Mouse (Mus musculus) limb, embryonic 10.5 days (tissue): ENCODE measurements around the gene 1700013G24Rik. TPM values are rescaled to one million over a fixed set of nuclear protein-coding genes. Genes with fewer than 3 reads are reported as not detected.
"Not testable (repeated sequence)": the region's sequence is repeated elsewhere in the genome, so short reads cannot be mapped to it uniquely, and the experiment has no call there.

Experiments used
- DNase-seq: peaks from one replicate; pipeline ENCODE4 v3.0.0-alpha.2; 2017; ENCODE audit warnings: low spot score
- H3K27ac ChIP-seq: fragments of 300-500 bp; sonication (generic); 2 replicates; pipeline ENCODE4 v1.5.1; 2016; ENCODE audit warnings: mild to moderate bottlenecking
- H3K27me3 ChIP-seq: fragments of 300-500 bp; sonication (generic); 2 replicates; pipeline ENCODE4 v1.6.1; 2016; ENCODE audit warnings: low read depth, mild to moderate bottlenecking; ENCODE audit not compliant: poor library complexity, severe bottlenecking
- H3K36me3 ChIP-seq: fragments of 300-500 bp; sonication (generic); 2 replicates; pipeline ENCODE4 v1.6.1; 2016; ENCODE audit warnings: mild to moderate bottlenecking, moderate library complexity
- H3K4me1 ChIP-seq: fragments of 300-500 bp; sonication (generic); 2 replicates; pipeline ENCODE4 v1.6.1; 2016
- H3K4me3 ChIP-seq: fragments of 300-500 bp; sonication (generic); 2 replicates; pipeline ENCODE4 v1.5.1; 2016; ENCODE audit warnings: mild to moderate bottlenecking, moderate library complexity
- H3K9me3 ChIP-seq: fragments of 300-500 bp; sonication (generic); replicated peaks from 2 replicates; pipeline ENCODE4 v1.6.1; 2016; ENCODE audit warnings: mild to moderate bottlenecking
- WGBS: fragments of 180-500 bp; shearing (Covaris S2); methylation state at CpG from one replicate; pipeline ENCODE4 v1.1.7; 2016; 5-methylcytosine and 5-hydroxymethylcytosine counted together
- polyA plus RNA-seq: library from polyadenylated mRNA; unstranded; fragments of >200 nt; fragmentation: Nextera tagmentation; extraction: Ambion mirVana; gene quantifications from 2 replicates; pipeline ENCODE4 v1.2.1, GENCODE M21; 2016

The 1700013G24Rik gene
- polyA plus RNA-seq: not detected in 2 replicates

- Histone ChIP-seq H3K36me3 (no peaks in the 10 kb centered on the region), H3K27ac (no peak within 1 kb of the TSS), H3K27me3 (no peaks in the 10 kb centered on the region), H3K9me3 (no peaks in the 10 kb centered on the region), H3K4me1 (peaks cover 8% of the 10 kb centered on the region), H3K4me3 (no peak within 1 kb of the TSS)
- DNase-seq: no peak
- WGBS: 74% methylated on average over 8 of the region's 8 CpGs
Measured at GRCm38 (mm10) chr4:137453234-137453767, at the start of gene 1700013G24Rik. 1700013G24Rik (plus strand) TSS chr4:137453284.

DNA sequence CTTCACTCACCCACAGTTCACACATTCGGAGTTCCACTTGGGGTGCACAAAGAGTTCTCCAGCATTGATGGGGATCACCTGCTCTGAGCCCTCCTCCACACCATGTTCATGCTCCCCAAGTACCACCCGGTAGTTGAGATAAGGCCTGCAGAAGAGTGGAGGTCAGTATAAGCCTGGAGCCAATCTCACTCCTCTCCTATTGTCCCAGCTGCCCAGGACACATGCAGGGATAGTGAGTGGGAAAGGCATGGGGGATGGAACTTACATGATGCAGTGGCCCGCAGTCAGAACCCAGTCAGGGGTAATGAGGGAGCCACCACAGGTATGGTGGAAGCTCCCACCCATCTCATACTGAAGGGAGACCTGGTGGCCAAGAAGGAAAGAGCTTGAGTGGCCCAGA is 47.5 kb upstream of the 1700013G24Rik start:
- no peak for DNase-seq
- Histone ChIP-seq H3K27ac (no peak overlapping the region), H3K36me3 (no peaks in the 10 kb centered on the region), H3K4me1 (no peaks in the 10 kb centered on the region), H3K4me3 (no peak overlapping the region), H3K9me3 (no peaks in the 10 kb centered on the region), H3K27me3 (no peaks in the 10 kb centered on the region)
- WGBS: 89% methylated on average over 3 of the region's 3 CpGs

DNA sequence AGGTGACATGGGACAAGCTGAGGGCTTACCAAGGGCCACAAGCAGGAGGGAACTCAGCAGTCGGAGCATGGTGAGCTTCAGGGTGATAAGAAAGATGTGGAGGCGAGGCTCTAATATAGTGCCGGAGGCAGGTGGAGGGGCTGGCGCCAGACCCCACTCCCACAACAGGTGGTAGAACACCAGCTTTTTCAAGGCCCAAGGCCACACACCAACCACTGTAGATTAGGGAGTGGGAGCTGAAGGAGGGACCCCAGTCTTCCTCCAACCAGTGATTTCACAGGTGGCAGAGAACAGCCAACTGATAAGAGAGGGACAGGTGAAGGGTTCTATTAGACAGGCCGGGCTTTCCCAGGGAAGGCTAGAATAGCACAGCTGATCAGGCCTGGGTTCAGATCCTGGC is 43.4 kb upstream of the 1700013G24Rik start, which contains the start of gene Cela3a:
Gene Cela3a, minus strand, starts transcription at position 101 of the 400 bp plus-strand sequence.
- Histone ChIP-seq H3K9me3 (no peaks in the 10 kb centered on the region), H3K4me3 (no peak within 1 kb of the TSS), H3K36me3 (no peaks in the 10 kb centered on the region), H3K4me1 (no peaks in the 10 kb centered on the region), H3K27ac (no peak within 1 kb of the TSS), H3K27me3 (no peaks in the 10 kb centered on the region)
- 88% methylated on average over 5 of the region's 5 CpGs for WGBS
- DNase-seq: no peak

GRCm38 (mm10) chr4:137412185-137412709 is 40.8 kb upstream of the 1700013G24Rik start:
- WGBS: 86% methylated on average over 7 of the region's 7 CpGs
- H3K36me3 ChIP-seq, H3K4me1 ChIP-seq, H3K27ac ChIP-seq, H3K4me3 ChIP-seq, DNase-seq, H3K27me3 ChIP-seq, H3K9me3 ChIP-seq: not testable (repeated sequence)

- no peak for DNase-seq
- Histone ChIP-seq H3K27me3 (no peaks in the 10 kb centered on the region), H3K4me1 (no peaks in the 10 kb centered on the region), H3K9me3 (no peaks in the 10 kb centered on the region), H3K27ac (no peak overlapping the region), H3K36me3 (no peaks in the 10 kb centered on the region), H3K4me3 (no peak overlapping the region)
- 83% methylated on average over 1 of the region's 1 CpGs for WGBS
Measured at GRCm38 (mm10) chr4:137414936-137415335, 38.1 kb upstream of the 1700013G24Rik start.

- 76% methylated on average over 11 of the region's 11 CpGs for WGBS
- Histone ChIP-seq H3K4me3 (no peak overlapping the region), H3K4me1 (no peaks in the 10 kb centered on the region), H3K27me3 (no peaks in the 10 kb centered on the region), H3K9me3 (no peaks in the 10 kb centered on the region), H3K27ac (no peak overlapping the region), H3K36me3 (no peaks in the 10 kb centered on the region)
- DNase-seq: no peak
Measured at GRCm38 (mm10) chr4:137417712-137418564, 35.1 kb upstream of the 1700013G24Rik start.

- WGBS: 89% methylated on average over 4 of the region's 4 CpGs
- Histone ChIP-seq H3K27me3 (no peaks in the 10 kb centered on the region), H3K36me3 (no peaks in the 10 kb centered on the region), H3K27ac (no peak within 1 kb of the TSS), H3K4me1 (no peaks in the 10 kb centered on the region), H3K9me3 (no peaks in the 10 kb centered on the region), H3K4me3 (no peak within 1 kb of the TSS)
- no peak for DNase-seq
Measured at GRCm38 (mm10) chr4:137430502-137430901, 22.6 kb upstream of the 1700013G24Rik start, which contains the start of gene Cela3b. Cela3b (minus strand) TSS chr4:137430540.

GRCm38 (mm10) chr4:137432700-137433550 is 20.2 kb upstream of the 1700013G24Rik start:
- 80% methylated on average over 10 of the region's 10 CpGs for WGBS
- H3K27ac ChIP-seq: not testable (repeated sequence)

DNA sequence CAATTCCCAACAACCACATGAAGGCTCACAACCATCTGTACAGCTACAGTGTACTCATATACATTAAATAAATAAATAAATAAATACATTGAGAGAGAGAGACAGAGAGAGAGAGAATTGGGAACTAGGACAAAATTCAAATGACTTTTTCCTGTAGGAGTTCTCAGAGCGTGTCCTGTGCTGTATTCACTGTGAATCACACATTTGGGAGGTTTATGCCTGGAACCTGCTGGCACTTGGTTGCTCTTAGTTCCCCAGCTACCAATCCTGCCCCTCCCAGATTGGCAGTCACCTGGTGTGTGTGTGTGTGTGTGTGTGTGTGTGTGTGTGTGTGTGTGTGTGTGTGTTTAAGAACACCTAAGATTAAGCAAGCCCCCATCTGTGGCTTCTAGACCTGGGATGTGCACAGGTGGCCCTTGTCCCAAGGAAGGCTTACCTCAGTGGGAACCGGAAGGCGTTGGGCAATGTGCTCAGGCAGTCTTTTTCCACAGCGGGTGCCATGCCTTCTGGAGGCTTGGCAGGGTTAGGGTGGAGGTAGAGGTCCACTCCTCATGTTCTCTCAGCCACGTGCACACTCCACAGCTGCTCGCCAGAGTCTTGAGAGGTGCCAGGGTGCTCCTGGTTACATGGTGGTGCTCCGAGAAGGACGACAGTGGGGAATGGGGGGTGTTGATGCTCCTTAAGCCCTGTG is 16.0 kb upstream of the 1700013G24Rik start:
- Histone ChIP-seq H3K4me3 (no peak overlapping the region), H3K27me3 (no peaks in the 10 kb centered on the region), H3K36me3 (no peaks in the 10 kb centered on the region), H3K4me1 (no peaks in the 10 kb centered on the region), H3K9me3 (no peaks in the 10 kb centered on the region), H3K27ac (no peak overlapping the region)
- no peak for DNase-seq
- WGBS: 89% methylated on average over 8 of the region's 8 CpGs

More at GRCm38 (mm10) chr4:137432700-137433550, 20.2 kb upstream of the 1700013G24Rik start:
- DNase-seq, H3K36me3 ChIP-seq, H3K9me3 ChIP-seq, H3K27me3 ChIP-seq, H3K4me3 ChIP-seq, H3K4me1 ChIP-seq: not testable (repeated sequence)

DNA sequence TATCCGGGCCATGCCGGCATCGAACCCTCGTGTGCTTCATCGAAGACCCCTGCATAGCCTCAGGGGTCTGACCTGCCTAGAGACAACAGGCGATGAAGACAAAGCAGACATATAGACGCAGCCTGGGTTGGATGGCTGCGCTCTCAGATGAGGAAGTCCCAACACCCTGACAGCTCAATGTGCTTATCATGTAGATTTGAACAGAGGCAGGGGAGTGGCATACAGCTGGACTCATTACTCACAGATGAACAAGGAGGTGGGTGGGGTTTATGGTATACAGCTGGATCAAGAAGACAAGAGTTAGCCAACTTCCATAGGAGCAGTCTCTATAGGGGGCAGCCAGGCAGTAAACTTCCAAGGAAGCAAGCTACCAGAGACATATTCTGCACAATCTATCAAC is 14.2 kb upstream of the 1700013G24Rik start:
- whole genome bisulfite sequencing: 93% methylated on average over 8 of the region's 8 CpGs
- Histone ChIP-seq H3K27ac (no peak overlapping the region), H3K4me3 (no peak overlapping the region), H3K27me3 (no peaks in the 10 kb centered on the region), H3K4me1 (no peaks in the 10 kb centered on the region), H3K9me3 (no peaks in the 10 kb centered on the region), H3K36me3 (no peaks in the 10 kb centered on the region)
- DNase-seq: no peak

DNA sequence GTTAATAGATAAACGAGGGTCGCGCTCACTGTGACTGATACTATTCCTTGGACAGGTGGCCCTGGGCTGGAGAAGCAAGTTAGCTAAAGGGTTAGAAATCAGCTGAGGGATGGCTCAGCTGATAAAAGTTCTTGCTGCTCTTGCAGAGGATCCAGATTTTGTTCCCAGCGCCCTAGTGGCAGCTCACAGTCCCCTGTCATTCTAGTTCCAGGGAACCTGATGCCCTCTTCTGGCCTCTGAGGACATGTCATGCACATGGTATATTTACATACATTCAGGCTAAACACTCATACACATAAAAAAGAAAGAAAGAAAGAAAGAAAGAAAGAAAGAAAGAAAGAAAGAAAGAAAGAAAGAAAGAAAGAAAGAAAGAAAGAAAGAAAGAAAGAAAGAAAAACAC is 11.8 kb upstream of the 1700013G24Rik start:
- H3K4me1 ChIP-seq: no peaks in the 10 kb centered on the region
- no peaks in the 10 kb centered on the region for H3K27me3 ChIP-seq
- DNase-seq: no peak
- H3K27ac ChIP-seq: no peak overlapping the region
- 79% methylated on average over 4 of the region's 4 CpGs for WGBS
- no peaks in the 10 kb centered on the region for H3K9me3 ChIP-seq
- no peaks in the 10 kb centered on the region for H3K36me3 ChIP-seq
- no peak overlapping the region for H3K4me3 ChIP-seq

DNA sequence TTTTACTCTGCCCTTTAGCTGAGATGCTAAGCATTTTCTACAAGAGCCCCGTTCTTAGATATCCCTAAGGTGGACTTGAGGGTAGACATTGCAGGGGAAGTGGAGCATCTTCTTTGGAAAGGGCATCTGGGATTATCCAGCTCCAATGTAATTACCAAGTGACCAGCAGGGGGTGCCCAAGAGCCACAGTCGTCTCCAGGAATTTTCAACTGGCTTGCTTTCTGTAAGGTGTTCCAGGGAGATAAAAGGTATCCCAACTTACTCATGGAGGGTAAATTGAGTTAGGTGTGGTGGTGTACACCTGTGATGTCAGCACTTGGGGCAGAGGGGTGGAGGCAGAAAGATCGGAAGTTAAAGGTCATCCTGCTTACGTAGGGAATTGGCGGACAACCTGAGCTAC is 9.5 kb upstream of the 1700013G24Rik start:
- peak; percentile 87 for DNase-seq

More for the DNA sequence above, 9.5 kb upstream of the 1700013G24Rik start:
- 34% methylated on average over 5 of the region's 5 CpGs for WGBS
- no peaks in the 10 kb centered on the region for H3K27me3 ChIP-seq
- 0 out of 2 replicates have a peak, but pooled peaks cover 6% of the 10 kb centered on the region for H3K4me1 ChIP-seq
- H3K9me3 ChIP-seq: no peaks in the 10 kb centered on the region
- H3K4me3 ChIP-seq: no peak overlapping the region
- no peak overlapping the region for H3K27ac ChIP-seq
- no peaks in the 10 kb centered on the region for H3K36me3 ChIP-seq
